Mouse (Mus musculus) testis, postnatal 10 days (tissue): Measurements from ENCODE around the gene Foxn3.

Experiments
- DNase-seq: peaks from one replicate; pipeline ENCODE4 v3.0.0; 2021; ENCODE audit warnings: low spot score

Foxn3 gene

DNA sequence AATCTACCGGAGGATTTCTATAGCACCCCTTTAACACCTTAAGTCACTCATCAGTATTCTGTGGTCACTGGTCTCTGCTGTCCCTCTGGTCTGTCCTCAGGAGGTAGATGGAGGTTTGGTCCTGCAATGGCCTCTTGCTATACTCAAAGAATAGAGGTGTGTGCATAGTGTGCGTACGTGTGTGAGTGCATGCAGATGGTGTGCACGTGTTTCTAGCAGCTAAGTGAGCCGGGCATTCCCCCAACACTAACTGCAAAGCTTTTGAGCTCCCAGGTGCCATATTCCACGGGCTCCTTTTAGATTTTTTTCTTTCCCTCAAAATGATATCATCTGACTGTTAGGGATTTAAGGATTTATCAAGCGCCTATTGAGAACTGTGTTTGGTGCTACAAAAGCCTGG lies 269.9 kb downstream of the Foxn3 start:
- DNase-seq: no peak

DNA sequence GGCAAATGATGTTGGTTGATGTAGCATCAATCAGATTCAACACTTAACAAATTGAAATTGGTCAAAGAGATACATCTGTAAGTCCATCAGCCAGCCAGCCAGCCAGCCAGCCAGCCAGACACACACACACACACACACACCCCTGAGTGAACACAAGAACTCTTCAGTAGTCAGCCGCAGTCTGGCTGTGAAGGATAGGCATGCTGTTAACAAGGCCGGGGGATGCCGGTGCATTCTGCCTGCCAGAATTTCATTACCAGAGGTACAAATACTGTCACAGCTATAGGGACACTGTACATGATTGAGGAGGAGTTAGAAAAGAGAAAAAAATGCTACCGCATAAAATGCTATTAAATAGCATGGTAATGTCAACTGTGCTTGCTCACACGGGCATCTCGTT lies 271.2 kb downstream of the Foxn3 start:
- DNase-seq: no peak

DNA sequence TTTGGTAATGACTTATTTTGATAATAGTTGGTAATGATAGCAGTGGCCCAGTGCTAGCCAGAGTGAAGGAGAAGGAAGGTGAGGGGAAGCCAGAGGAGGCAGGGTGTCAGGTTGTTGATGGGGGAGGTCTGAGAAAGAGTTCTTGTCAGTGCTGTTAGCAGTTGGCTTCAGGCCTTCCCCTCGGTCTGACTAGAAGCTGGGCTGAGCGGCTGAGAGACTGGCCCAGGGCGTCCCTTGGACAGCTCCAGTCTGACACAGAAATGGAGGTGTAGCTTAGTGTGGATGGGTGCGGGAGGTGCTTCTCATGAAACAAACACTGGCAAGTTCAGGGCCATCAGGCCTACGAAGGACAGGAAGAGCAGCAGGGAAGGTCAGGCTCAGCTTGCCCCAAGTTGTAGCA lies 276.3 kb downstream of the Foxn3 start:
- no peak for DNase-seq

DNA sequence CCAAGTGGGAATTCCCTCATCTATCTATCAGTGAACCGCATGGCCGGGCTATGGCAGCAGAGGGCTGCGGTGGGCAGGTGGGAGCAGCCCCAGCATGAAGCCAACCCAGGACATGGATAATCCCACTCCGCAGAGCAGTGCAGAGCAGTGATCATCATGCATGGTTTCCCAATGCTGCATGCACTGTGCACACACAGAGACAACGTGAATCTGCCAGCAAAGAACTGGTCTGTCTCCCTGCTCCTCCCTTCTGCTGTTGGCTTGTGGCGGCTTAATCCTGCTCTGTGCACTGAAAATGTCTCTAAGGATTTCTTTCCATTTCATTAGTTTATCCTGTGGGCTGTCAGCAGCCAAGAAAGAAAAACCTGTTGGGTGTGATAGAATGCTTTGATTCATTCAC lies 276.7 kb downstream of the Foxn3 start:
- no peak for DNase-seq

- DNase-seq: no peak
These were observed 277.7 kb downstream of the Foxn3 start for GRCm38 (mm10) chr12:99285656-99286055.

DNA sequence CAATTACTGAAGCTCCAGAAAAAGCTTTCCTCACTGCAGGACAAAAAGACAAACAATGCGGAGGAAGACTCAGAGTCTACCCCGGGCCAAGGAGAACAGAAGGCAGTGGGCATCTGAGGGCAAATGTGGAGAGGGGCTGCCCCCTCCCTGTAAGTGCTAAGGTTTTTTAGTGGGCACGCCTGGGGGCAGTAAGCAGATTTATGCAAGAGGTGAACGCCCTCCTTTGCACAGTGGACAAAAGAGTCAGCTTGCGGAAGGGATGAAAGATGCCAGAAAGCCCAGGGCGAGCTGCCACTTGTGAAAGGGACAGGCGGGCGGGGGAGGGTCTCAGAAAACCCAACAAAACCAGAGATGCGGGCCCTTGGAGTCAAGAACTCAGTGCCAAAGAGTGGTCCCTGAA lies 278.2 kb downstream of the Foxn3 start:
- DNase-seq: no peak

DNA sequence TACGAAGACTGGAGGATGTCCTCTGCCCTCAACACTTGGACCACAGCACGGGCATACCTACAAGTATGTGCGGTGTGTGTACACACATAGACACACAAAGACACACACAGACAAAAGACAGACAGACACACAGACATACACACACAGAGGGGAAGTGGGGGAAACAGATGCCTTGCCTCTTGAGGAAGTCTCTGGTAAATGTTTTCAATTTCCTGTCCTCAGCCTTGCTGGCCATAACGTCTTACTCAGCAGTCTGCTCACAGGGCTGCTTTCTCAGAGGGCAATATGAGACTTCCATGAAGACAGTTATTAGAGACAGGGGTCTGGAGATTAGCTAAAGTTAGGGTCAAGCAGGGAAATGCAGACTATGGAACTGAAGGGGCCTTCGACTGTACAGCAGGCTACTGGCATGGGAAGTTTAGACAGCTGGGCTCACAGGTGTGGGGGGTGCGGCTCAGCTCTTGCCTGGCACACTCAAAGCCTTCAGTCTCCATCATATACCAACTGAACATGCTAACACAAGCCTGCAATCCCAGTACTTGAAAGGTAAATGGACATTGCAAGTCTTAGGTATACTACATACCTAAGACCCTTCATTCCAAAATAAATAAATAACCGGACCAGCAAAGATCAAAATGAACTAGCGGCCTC lies 278.8 kb downstream of the Foxn3 start:
- no peak for DNase-seq

GRCm38 (mm10) chr12:99280826-99281225 lies 282.6 kb downstream of the Foxn3 start:
- no peak for DNase-seq

GRCm38 (mm10) chr12:99280291-99280690 lies 283.1 kb downstream of the Foxn3 start:
- no peak for DNase-seq

- DNase-seq: no peak
These were observed 284.0 kb downstream of the Foxn3 start for GRCm38 (mm10) chr12:99279426-99279825.

- no peak for DNase-seq
These were observed 288.8 kb downstream of the Foxn3 start for GRCm38 (mm10) chr12:99274589-99274988.

DNA sequence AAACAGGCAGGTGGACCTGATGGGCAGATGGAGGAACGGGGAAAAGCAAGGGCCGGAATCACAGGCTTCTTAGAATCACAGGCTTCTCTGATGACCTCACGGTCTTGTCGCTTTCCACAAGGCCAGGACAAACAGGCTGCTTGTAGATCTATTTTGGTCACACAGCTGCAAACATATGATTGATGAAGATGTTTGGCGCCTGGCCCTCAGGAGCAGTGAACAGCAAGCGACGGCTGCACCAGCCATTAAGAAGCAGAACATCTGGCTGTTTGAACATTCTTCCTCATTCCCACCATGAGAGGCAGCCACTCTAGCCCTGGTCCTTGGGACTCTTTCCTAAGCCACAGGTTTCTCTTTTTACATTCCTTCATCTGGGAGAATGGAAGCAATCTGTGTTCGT lies 294.0 kb downstream of the Foxn3 start:
- no peak for DNase-seq

DNA sequence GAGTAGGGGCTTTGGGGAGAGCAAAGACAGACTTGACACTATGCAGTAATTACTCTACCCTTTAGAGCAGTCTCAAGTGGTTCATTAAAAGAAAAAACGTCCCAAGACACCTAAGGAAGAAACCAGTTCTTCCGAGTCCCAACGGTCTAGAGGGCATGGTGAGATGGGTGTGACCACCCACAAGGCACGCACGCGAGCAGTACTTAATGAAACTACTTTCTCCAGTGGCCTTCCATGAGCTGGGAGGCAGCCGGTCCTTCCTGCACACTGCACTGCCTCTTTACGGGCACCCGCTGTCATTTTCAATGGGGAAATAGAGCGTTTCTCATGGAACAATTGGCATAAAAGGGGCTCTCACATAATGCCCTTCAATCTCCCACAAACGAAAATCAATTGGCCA lies 294.4 kb downstream of the Foxn3 start:
- DNase-seq: no peak

- no peak for DNase-seq
These were observed 295.6 kb downstream of the Foxn3 start for GRCm38 (mm10) chr12:99267732-99268131.

DNA sequence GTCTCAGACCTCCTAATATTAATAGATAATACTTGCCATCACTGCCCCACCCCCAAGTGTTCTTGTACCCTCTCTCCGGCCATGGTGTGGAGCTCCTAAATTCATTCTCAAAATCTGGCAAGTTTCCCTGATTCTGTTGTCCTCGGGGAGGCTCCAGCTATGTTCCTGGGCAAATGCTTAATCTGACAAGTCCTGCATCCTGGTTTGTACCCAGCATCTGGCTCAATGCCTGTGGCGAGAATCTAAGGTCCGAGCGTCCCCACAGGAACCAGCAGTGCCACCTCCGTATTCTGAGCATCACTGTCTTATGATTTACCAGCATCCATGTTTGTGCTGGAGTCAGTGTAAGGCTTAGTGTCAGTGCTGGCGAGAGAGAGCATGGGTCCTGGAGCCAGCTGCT lies 296.9 kb downstream of the Foxn3 start:
- no peak for DNase-seq

DNA sequence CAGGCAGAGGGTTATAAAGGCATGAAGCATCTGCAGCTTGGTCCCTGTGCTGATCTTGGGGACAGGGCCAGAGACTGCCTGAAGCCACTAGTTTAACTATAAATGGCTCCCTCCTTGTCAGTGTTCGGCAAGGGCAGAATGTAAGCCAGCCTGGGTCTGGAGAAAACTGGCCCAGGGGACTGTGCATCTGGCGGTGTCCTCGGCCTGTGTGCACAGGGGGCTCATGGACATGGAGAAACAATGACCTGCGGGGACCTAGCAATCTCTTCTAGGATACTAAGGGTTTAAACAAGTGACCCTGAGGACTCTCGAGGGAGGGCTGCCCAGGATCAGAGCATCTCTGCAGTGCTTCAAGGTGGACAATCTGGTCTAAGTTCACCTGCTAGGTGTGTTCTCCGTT lies 297.6 kb downstream of the Foxn3 start:
- no peak for DNase-seq

GRCm38 (mm10) chr12:99264386-99264785 lies 299.0 kb downstream of the Foxn3 start:
- no peak for DNase-seq

GRCm38 (mm10) chr12:99263592-99264335 lies 299.6 kb downstream of the Foxn3 start:
- no peak for DNase-seq

DNA sequence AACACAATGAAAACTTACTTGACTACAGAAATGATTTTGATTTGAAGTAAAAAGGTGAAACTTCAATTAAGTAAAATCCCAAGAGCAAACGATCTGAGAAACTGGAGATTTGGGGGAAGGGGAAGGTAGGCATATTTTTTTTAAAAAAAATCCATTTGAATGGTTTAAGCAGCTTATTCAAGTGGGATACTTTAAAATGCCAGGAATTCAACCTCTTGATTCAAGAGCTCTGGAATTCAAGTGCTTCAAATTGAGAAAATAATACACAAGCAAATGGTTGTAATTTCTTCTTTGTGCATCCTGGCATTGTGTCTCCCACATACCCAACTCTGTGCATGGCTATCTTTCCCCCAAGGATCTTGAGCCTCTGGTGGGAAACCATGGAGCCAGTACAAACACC lies 300.5 kb downstream of the Foxn3 start:
- no peak for DNase-seq

GRCm38 (mm10) chr12:99262066-99262599 lies 301.2 kb downstream of the Foxn3 start:
- no peak for DNase-seq

DNA sequence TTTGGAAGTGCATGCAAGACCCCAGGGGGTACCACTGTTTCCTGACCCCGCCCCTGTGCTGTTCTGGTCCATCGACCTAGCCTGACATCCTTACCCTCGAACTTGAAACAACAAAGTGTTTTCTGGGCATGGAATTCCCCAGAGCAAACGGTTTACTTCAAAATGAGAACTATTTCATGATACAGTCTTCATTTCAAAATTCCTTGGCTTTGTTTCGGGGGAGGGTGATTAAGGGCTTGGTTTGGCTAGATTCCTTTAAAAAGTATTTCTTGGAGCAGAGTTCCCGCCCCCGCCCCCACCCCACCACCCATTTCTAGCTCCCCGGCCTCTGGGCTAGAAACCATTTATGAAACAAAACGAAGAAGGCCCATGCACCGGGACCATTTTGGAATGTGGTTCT lies 303.2 kb downstream of the Foxn3 start:
- no peak for DNase-seq

- DNase-seq: no peak
These were observed 305.8 kb downstream of the Foxn3 start for GRCm38 (mm10) chr12:99257570-99257969.

DNA sequence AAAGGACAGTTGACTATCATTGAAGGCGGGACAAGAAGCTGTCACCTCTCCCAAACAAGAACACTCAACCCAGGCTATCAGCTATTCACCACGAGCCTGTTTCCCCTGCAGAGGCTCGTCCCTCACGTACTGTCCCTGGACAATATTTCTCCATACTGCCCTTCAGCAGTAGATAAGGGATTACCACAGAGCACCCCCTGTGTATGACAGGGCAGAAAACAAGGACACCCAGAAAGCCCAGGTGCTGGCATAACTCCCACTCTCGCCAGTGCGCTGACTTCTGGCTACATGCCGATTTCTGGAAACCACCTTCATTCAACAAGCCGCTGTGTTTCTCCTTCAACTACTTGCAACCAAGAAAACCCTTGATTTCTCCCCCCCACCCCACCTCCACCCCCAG lies 306.4 kb downstream of the Foxn3 start:
- DNase-seq: no peak

GRCm38 (mm10) chr12:99256463-99256862 lies 306.9 kb downstream of the Foxn3 start:
- DNase-seq: no peak
